Mouse (Mus musculus): ENCODE data around the gene Otud7b. TPM values are rescaled to one million over a fixed set of nuclear protein-coding genes. Genes with fewer than 3 reads are reported as not detected.

Otud7b gene
- polyA plus RNA-seq, 1 experiment from 2014 or later = 9.7 TPM

GRCm38 (mm10) chr3:96181510-96182381 lies 77.4 kb downstream of the Otud7b start:
- ATAC-seq (ENCODE audit: insufficient number of reproducible peaks, low FRiP score, low TSS enrichment, low read depth) (no peak), DNase-seq (ENCODE audit: low spot score) (no peak)
- Histone ChIP-seq H3K9me3 (ENCODE audit: control insufficient read depth, low read length) (no peaks in the 10 kb centered on the region), H3K27me3 (ENCODE audit: control insufficient read depth, insufficient read depth, low read length) (no peaks in the 10 kb centered on the region), H3K27ac (replicated peaks; ENCODE audit: low read depth, low read length) (no peak overlapping the region), H3K9ac (ENCODE audit: low read length) (no peak overlapping the region), H3K4me3 (ENCODE audit: low read depth, low read length) (peak overlapping the region; percentile 48; the same call in 1 of the 2 replicates), H3K4me2 (ENCODE audit: low read depth, severe bottlenecking) (peak overlapping the region; percentile 77), H3K4me1 (ENCODE audit: control insufficient read depth, insufficient read depth, low read length) (peaks cover 14% of the 10 kb centered on the region), H3K36me3 (ENCODE audit: control insufficient read depth, insufficient read depth, low read length) (peaks cover 2% of the 10 kb centered on the region; the same call in 1 of the 2 replicates)
- WGBS = 30% methylated on average over 12 of the region's 12 CpGs

GRCm38 (mm10) chr3:96182382-96182776 lies 78.1 kb downstream of the Otud7b start:
- Histone ChIP-seq H3K9me3 (ENCODE audit: control insufficient read depth, low read length) (no peaks in the 10 kb centered on the region), H3K27ac (replicated peaks; ENCODE audit: low read depth, low read length) (no peak overlapping the region), H3K4me3 (ENCODE audit: low read depth, low read length) (no peak overlapping the region), H3K36me3 (ENCODE audit: control insufficient read depth, insufficient read depth, low read length) (peaks cover 2% of the 10 kb centered on the region; the same call in 1 of the 2 replicates), H3K4me1 (ENCODE audit: control insufficient read depth, insufficient read depth, low read length) (peaks cover 14% of the 10 kb centered on the region), H3K4me2 (ENCODE audit: low read depth, severe bottlenecking) (no peak overlapping the region), H3K9ac (ENCODE audit: low read length) (no peak overlapping the region), H3K27me3 (ENCODE audit: control insufficient read depth, insufficient read depth, low read length) (no peaks in the 10 kb centered on the region)
- no peak for ATAC-seq (ENCODE audit: insufficient number of reproducible peaks, low FRiP score, low TSS enrichment, low read depth)
- WGBS = 15% methylated on average over 4 of the region's 4 CpGs
- no peak for DNase-seq (ENCODE audit: low spot score)

- H3K36me3 ChIP-seq (ENCODE audit: control insufficient read depth, insufficient read depth, low read length) = no peaks in the 10 kb centered on the region
- ATAC-seq (ENCODE audit: insufficient number of reproducible peaks, low FRiP score, low TSS enrichment, low read depth) (no peak), DNase-seq (ENCODE audit: low spot score) (peak; percentile 41)
- H3K27ac ChIP-seq (replicated peaks; ENCODE audit: low read depth, low read length) = no peak overlapping the region
- no peak overlapping the region for H3K4me3 ChIP-seq (ENCODE audit: low read depth, low read length)
- 61% methylated on average over 12 of the region's 12 CpGs for WGBS
- no peak overlapping the region for H3K9ac ChIP-seq (ENCODE audit: low read length)
- H3K4me1 ChIP-seq (ENCODE audit: control insufficient read depth, insufficient read depth, low read length) = peaks cover 4% of the 10 kb centered on the region; the same call in 1 of the 2 replicates
- no peak overlapping the region for H3K4me2 ChIP-seq (ENCODE audit: low read depth, severe bottlenecking)
- H3K27me3 ChIP-seq (ENCODE audit: control insufficient read depth, insufficient read depth, low read length) = no peaks in the 10 kb centered on the region
- H3K9me3 ChIP-seq (ENCODE audit: control insufficient read depth, low read length) = no peaks in the 10 kb centered on the region
These were observed 88.7 kb downstream of the Otud7b start for GRCm38 (mm10) chr3:96192977-96193376.

GRCm38 (mm10) chr3:96194966-96195365 lies 90.6 kb downstream of the Otud7b start:
- Histone ChIP-seq H3K4me1 (ENCODE audit: control insufficient read depth, insufficient read depth, low read length) (peaks cover 4% of the 10 kb centered on the region; the same call in 1 of the 2 replicates), H3K27ac (replicated peaks; ENCODE audit: low read depth, low read length) (no peak overlapping the region), H3K4me2 (ENCODE audit: low read depth, severe bottlenecking) (no peak overlapping the region), H3K4me3 (ENCODE audit: low read depth, low read length) (no peak overlapping the region), H3K36me3 (ENCODE audit: control insufficient read depth, insufficient read depth, low read length) (no peaks in the 10 kb centered on the region), H3K9me3 (ENCODE audit: control insufficient read depth, low read length) (no peaks in the 10 kb centered on the region), H3K27me3 (ENCODE audit: control insufficient read depth, insufficient read depth, low read length) (no peaks in the 10 kb centered on the region), H3K9ac (ENCODE audit: low read length) (no peak overlapping the region)
- 88% methylated on average over 10 of the region's 10 CpGs for WGBS
- ATAC-seq (ENCODE audit: insufficient number of reproducible peaks, low FRiP score, low TSS enrichment, low read depth) (no peak), DNase-seq (ENCODE audit: low spot score) (no peak)

- ATAC-seq (ENCODE audit: insufficient number of reproducible peaks, low FRiP score, low TSS enrichment, low read depth) (no peak), DNase-seq (ENCODE audit: low spot score) (no peak)
- Histone ChIP-seq H3K36me3 (ENCODE audit: control insufficient read depth, insufficient read depth, low read length) (no peaks in the 10 kb centered on the region), H3K4me2 (ENCODE audit: low read depth, severe bottlenecking) (no peak overlapping the region), H3K9ac (ENCODE audit: low read length) (no peak overlapping the region), H3K4me1 (ENCODE audit: control insufficient read depth, insufficient read depth, low read length) (peaks cover 4% of the 10 kb centered on the region; the same call in 1 of the 2 replicates), H3K4me3 (ENCODE audit: low read depth, low read length) (no peak overlapping the region), H3K27me3 (ENCODE audit: control insufficient read depth, insufficient read depth, low read length) (no peaks in the 10 kb centered on the region), H3K9me3 (ENCODE audit: control insufficient read depth, low read length) (no peaks in the 10 kb centered on the region), H3K27ac (replicated peaks; ENCODE audit: low read depth, low read length) (no peak overlapping the region)
- WGBS = 94% methylated on average over 11 of the region's 11 CpGs
These were observed 91.4 kb downstream of the Otud7b start for GRCm38 (mm10) chr3:96195616-96196313.

- Histone ChIP-seq H3K27me3 (ENCODE audit: control insufficient read depth, insufficient read depth, low read length) (no peaks in the 10 kb centered on the region), H3K4me3 (ENCODE audit: low read depth, low read length) (peak overlapping the region; percentile 54), H3K27ac (replicated peaks; ENCODE audit: low read depth, low read length) (peak overlapping the region; percentile 90), H3K9me3 (ENCODE audit: control insufficient read depth, low read length) (no peaks in the 10 kb centered on the region), H3K4me2 (ENCODE audit: low read depth, severe bottlenecking) (peak overlapping the region; percentile 91), H3K9ac (ENCODE audit: low read length) (peak overlapping the region; percentile 91), H3K4me1 (ENCODE audit: control insufficient read depth, insufficient read depth, low read length) (peaks cover 4% of the 10 kb centered on the region; the same call in 1 of the 2 replicates), H3K36me3 (ENCODE audit: control insufficient read depth, insufficient read depth, low read length) (no peaks in the 10 kb centered on the region)
- ATAC-seq (ENCODE audit: insufficient number of reproducible peaks, low FRiP score, low TSS enrichment, low read depth) = peak; percentile 23
- 17% methylated on average over 27 of the region's 27 CpGs for WGBS
- no peak for DNase-seq (ENCODE audit: low spot score)
These were observed 92.3 kb downstream of the Otud7b start for GRCm38 (mm10) chr3:96196437-96197128.

- WGBS = under 1% methylated on average over 50 of the region's 50 CpGs
- Histone ChIP-seq H3K9me3 (ENCODE audit: control insufficient read depth, low read length) (no peaks in the 10 kb centered on the region), H3K9ac (ENCODE audit: low read length) (peak overlapping the region; percentile 91)
These were observed 92.9 kb downstream of the Otud7b start for GRCm38 (mm10) chr3:96197129-96197749.

More at GRCm38 (mm10) chr3:96197129-96197749, 92.9 kb downstream of the Otud7b start:
- Histone ChIP-seq H3K4me2 (ENCODE audit: low read depth, severe bottlenecking) (peak overlapping the region; percentile 91), H3K36me3 (ENCODE audit: control insufficient read depth, insufficient read depth, low read length) (no peaks in the 10 kb centered on the region), H3K27ac (replicated peaks; ENCODE audit: low read depth, low read length) (peak overlapping the region; percentile 90), H3K4me1 (ENCODE audit: control insufficient read depth, insufficient read depth, low read length) (peaks cover 4% of the 10 kb centered on the region; the same call in 1 of the 2 replicates), H3K27me3 (ENCODE audit: control insufficient read depth, insufficient read depth, low read length) (no peaks in the 10 kb centered on the region), H3K4me3 (ENCODE audit: low read depth, low read length) (peak overlapping the region; percentile 54)
- peak; percentile 90 for DNase-seq (ENCODE audit: low spot score)
- ATAC-seq (ENCODE audit: insufficient number of reproducible peaks, low FRiP score, low TSS enrichment, low read depth) = peak; percentile 92
